Mouse (Mus musculus): ENCODE results near the gene Mettl7a2. TPM values are rescaled to one million over a fixed set of nuclear protein-coding genes. Genes with fewer than 3 reads are reported as not detected.

The Mettl7a2 gene
- polyA plus RNA-seq (2012; fragmentation: generic; extraction: Trizol): under 1 TPM in 1 of 2 experiments, not detected in 1; 0.27 TPM

DNA sequence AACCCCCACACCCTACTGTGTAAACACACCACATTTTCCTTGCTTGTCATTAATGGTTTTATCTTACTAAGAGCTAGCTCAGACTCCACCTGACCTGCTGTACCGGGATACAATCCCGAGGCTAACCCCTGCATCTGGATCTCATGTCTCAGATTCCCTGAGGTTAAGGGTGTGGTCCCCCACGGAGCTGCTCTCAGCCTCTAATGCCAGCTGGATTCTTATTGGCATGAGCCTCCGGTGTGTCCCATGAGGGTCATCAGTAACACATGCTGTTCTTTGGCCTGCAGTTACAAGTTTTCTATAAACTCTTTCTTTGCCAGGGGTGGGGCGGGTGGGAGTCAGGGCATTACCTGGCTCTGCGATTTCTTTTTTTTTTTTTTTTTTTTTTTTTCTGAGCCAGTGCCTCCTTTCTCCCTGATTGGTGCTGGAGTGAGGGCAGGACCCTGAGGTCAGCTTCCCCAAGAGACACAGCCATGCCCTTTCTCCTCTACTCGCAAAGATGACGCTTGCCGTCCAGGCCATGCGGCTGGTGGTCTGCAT is at the start of gene Mettl7a2, which contains the start of gene Methig1:
Mettl7a2 (plus strand) TSS at position 490 of the 540 bp plus-strand sequence.
Methig1 (plus strand) TSS at position 439 of the 540 bp plus-strand sequence.

DNA sequence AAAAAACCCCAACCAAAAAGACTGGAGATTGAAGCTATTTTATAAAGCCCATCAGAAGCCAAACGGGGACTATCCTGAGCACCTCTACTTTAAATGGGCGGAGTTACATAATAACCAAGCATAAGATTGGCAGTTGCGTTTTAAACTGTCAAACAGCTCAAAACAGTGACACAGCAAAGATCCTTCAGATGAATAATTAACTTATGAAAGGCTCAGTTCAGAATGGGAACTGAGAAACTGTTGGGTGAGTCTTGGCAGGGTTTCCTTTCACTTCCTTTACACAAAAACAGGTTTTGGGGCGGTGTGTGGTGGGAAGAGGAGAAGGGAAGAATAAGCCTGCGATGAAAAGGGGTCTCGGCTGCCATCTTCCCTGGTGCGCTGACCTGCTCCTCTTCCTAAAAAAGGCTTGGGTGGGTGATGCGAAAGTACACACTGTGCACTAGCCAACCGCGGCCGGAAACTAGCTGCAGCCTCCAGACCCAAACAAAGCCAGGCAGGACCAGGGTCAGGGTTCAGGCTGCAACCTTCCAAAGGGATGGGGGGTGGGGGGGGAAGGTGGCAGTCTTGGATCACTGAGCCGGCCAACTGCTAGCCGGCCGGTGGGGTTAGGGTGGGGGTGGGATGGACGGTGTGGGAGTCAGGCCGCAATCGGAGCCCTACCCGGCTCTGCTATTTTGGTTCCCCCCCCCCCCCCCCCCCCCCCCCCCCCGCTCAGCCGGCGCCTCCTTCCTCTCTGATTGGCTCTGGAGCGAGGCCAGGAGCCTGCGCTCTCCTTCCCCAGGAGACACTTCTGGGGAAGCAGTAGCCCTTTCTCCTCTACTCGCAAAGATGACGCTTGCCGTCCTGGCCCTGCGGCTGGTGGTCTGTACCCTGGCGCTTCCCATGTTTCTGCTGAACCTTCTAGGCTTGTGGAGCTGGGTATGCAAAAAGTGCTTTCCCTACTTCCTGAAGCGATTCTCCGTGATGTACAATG is 48.7 kb upstream of the Mettl7a2 start, which contains the start of gene Mettl7a1:
Mettl7a1 (plus strand) TSS at position 122 of the 973 bp plus-strand sequence.

DNA sequence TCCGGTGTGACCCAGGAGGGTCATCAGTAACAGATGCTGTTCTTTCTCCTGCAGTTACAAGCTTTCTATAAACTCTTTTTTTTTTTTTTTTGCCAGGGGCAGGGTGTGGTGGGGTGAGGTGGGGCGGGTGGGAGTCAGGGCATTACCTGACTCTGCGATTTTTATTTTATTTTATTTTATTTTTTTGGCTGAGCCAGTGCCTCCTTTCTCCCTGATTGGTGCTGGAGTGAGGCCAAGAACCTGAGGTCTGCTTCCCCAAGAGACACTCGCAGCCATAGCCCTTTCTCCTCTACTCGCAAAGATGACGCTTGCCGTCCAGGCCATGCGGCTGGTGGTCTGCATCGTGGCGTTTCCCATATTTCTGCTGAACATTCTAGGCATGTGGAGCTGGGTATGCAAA is 18.4 kb upstream of the Mettl7a2 start, which contains the start of gene Mettl7a3:
Mettl7a3 (plus strand) TSS at position 301 of the 400 bp plus-strand sequence.

DNA sequence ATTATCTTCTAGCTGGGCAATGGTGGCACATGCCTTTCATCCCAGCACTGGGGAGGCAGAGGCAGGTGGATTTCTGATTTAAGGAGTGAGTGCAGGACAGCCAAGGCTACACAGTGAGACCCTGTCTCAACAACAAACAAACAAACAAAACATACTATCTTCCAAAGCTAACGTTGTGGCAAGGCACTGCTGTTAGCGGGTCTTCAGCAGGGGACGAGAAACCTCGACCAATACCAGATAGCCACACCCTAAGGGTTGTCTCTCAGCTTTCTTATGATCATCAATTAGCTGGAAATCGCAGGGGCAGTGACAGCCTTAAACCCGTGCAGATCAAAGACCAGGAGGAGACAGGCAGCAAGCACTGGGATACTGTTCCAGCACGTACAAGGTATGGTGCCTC is 11.2 kb downstream of the Mettl7a2 start, which contains the start of gene Higd1c:
Higd1c (plus strand) TSS at position 301 of the 400 bp plus-strand sequence.

Other genes starting within 250 kb of the Mettl7a2 start
- 10 to 100 TPM in 1 of 2 experiments, 1 to 10 TPM in 1; 2.3 to 15.4 TPM for gene Atf1, start 125.4 kb upstream of the Mettl7a2 start, polyA plus RNA-seq (2012; fragmentation: generic; extraction: Trizol)
- gene Tmprss12, start 72.4 kb upstream of the Mettl7a2 start, polyA plus RNA-seq (2012; fragmentation: generic; extraction: Trizol): not detected
- gene Mettl7a1, start 49.1 kb upstream of the Mettl7a2 start, polyA plus RNA-seq (2012; fragmentation: generic; extraction: Trizol): 10 to 100 TPM in 1 of 2 experiments, 1 to 10 TPM in 1; 2.0 to 49.4 TPM
- under 1 TPM in 1 of 2 experiments, not detected in 1; 0.11 TPM for gene Mettl7a3, start 18.3 kb upstream of the Mettl7a2 start, polyA plus RNA-seq (2012; fragmentation: generic; extraction: Trizol)
- gene Methig1, start 51 bp upstream of the Mettl7a2 start, polyA plus RNA-seq (2012; fragmentation: generic; extraction: Trizol): under 1 TPM in 1 of 2 experiments, not detected in 1; 0.07 TPM
- not detected for gene Higd1c, start 11.3 kb downstream of the Mettl7a2 start, polyA plus RNA-seq (2012; fragmentation: generic; extraction: Trizol)
- gene Gm5475, start 68.9 kb downstream of the Mettl7a2 start, polyA plus RNA-seq (2012; fragmentation: generic; extraction: Trizol): under 1 TPM; 0.02 to 0.08 TPM
- 10 to 100 TPM; 13.3 to 21.8 TPM for gene Slc11a2, start 71.9 kb downstream of the Mettl7a2 start, polyA plus RNA-seq (2012; fragmentation: generic; extraction: Trizol)
- gene Letmd1, start 115.8 kb downstream of the Mettl7a2 start, polyA plus RNA-seq (2012; fragmentation: generic; extraction: Trizol): 10 to 100 TPM; 12.0 to 25.4 TPM
- 1 to 10 TPM; 1.1 to 6.7 TPM for gene Csrnp2, start 142.3 kb downstream of the Mettl7a2 start, polyA plus RNA-seq (2012; fragmentation: generic; extraction: Trizol)
- gene Tfcp2, start 198.8 kb downstream of the Mettl7a2 start, polyA plus RNA-seq (2012; fragmentation: generic; extraction: Trizol): 10 to 100 TPM in 1 of 2 experiments, 1 to 10 TPM in 1; 1.8 to 17.6 TPM
- gene Pou6f1, start 246.8 kb downstream of the Mettl7a2 start, polyA plus RNA-seq (2012; fragmentation: generic; extraction: Trizol): 10 to 100 TPM in 1 of 2 experiments, 1 to 10 TPM in 1; 3.1 to 27.1 TPM

Measured in C3H10T1/2 (cell line).